Mouse (Mus musculus) MEL (cell line): ENCODE data around the gene Btn2a2. TPM values are rescaled to one million over a fixed set of nuclear protein-coding genes. Genes with fewer than 3 reads are reported as not detected.

Source experiments
- DNase-seq: peaks from one replicate; pipeline ENCODE4 v3.0.0; 2011; ENCODE audit warnings: low read depth, low spot score
- H3K27ac ChIP-seq: 2 replicates; pipeline ENCODE4 v1.5.1; 2012; ENCODE audit warnings: low read depth, mild to moderate bottlenecking, control low read depth, low read length, moderate library complexity; ENCODE audit not compliant: control insufficient read depth
- H3K27me3 ChIP-seq, 2 experiments: fragments of 150-350 bp in 1 of 2; sonication (generic) in 1 of 2; 2 replicates each; pipeline ENCODE4 v1.6.1; 2012; ENCODE audit warnings: low read length in 2 of 2, mild to moderate bottlenecking in 2 of 2, improper control_type of control experiment in 1 of 2, moderate library complexity in 1 of 2; ENCODE audit not compliant: insufficient read depth in 2 of 2, control insufficient read depth in 1 of 2
- H3K36me3 ChIP-seq, 2 experiments: 2 replicates each; pipeline ENCODE4 v1.6.1; 2012 to 2014; ENCODE audit warnings: low read length in 2 of 2, improper control_type of control experiment in 1 of 2, inconsistent platforms in 1 of 2, mild to moderate bottlenecking in 1 of 2; ENCODE audit not compliant: insufficient read depth in 2 of 2, control insufficient read depth in 1 of 2
- H3K4me1 ChIP-seq, 2 experiments: fragments of 150-350 bp in 1 of 2; sonication (generic) in 1 of 2; 2 replicates each; pipeline ENCODE4 v1.6.1; 2012; ENCODE audit warnings: low read length in 2 of 2, improper control_type of control experiment in 1 of 2, mild to moderate bottlenecking in 1 of 2; ENCODE audit not compliant: insufficient read depth in 2 of 2, control insufficient read depth in 1 of 2
- H3K4me3 ChIP-seq, 2 experiments: fragments of 150-350 bp in 1 of 2; sonication (generic) in 1 of 2; 2 replicates each; pipeline ENCODE4 v1.5.1; 2012; ENCODE audit warnings: low read depth in 2 of 2, low read length in 2 of 2, mild to moderate bottlenecking in 2 of 2, moderate library complexity in 2 of 2, control low read depth in 1 of 2, improper control_type of control experiment in 1 of 2; ENCODE audit not compliant: control insufficient read depth in 1 of 2, insufficient read depth in 1 of 2
- H3K79me2 ChIP-seq: 2 replicates; pipeline ENCODE4 v1.6.1; 2012; ENCODE audit warnings: mild to moderate bottlenecking, low read length, moderate library complexity; ENCODE audit not compliant: control insufficient read depth, poor library complexity, insufficient read depth
- H3K9ac ChIP-seq: 2 replicates; pipeline ENCODE4 v1.6.1; 2012; ENCODE audit warnings: low read depth, mild to moderate bottlenecking, control low read depth, low read length, moderate library complexity; ENCODE audit not compliant: control insufficient read depth, poor library complexity, severe bottlenecking
- H3K9me3 ChIP-seq: fragments of 150-350 bp; sonication (generic); replicated peaks from 2 replicates; pipeline ENCODE4 v1.6.1; 2012; ENCODE audit warnings: mild to moderate bottlenecking, low read length, improper control_type of control experiment, moderate library complexity; ENCODE audit not compliant: insufficient read depth
- BHLHE40 ChIP-seq: IDR thresholded peaks from 2 replicates; pipeline ENCODE4 v1.6.1; 2012; ENCODE audit warnings: low read depth, mild to moderate bottlenecking, inconsistent platforms, low read length, improper control_type of control experiment, borderline replicate concordance
- CHD2 ChIP-seq: IDR thresholded peaks from 2 replicates; pipeline ENCODE4 v1.6.1; 2011; ENCODE audit warnings: low read length, improper control_type of control experiment
- E2F4 ChIP-seq: IDR thresholded peaks from 2 replicates; pipeline ENCODE4 v1.6.1; 2011; ENCODE audit warnings: low read depth, low read length, improper control_type of control experiment, borderline replicate concordance
- ELF1 ChIP-seq: IDR thresholded peaks from 2 replicates; pipeline ENCODE4 v1.6.1; 2014; ENCODE audit warnings: low read depth, mild to moderate bottlenecking, inconsistent platforms, low read length, improper control_type of control experiment, moderate library complexity
- ETS1 ChIP-seq: IDR thresholded peaks from 2 replicates; pipeline ENCODE4 v1.6.1; 2012; ENCODE audit warnings: low read depth, mild to moderate bottlenecking, inconsistent platforms, low read length, improper control_type of control experiment, moderate library complexity
- HCFC1 ChIP-seq: IDR thresholded peaks from 2 replicates; pipeline ENCODE4 v1.6.1; 2012; ENCODE audit warnings: low read depth, mild to moderate bottlenecking, inconsistent platforms, low read length, improper control_type of control experiment, moderate library complexity
- KAT2A ChIP-seq: conservative IDR thresholded peaks from 2 replicates; pipeline ENCODE4 v1.6.1; 2012; ENCODE audit warnings: low read depth, low read length, improper control_type of control experiment, inconsistent platforms
- MAFK ChIP-seq: IDR thresholded peaks from 2 replicates; pipeline ENCODE4 v1.6.1; 2011; ENCODE audit warnings: low read depth, mild to moderate bottlenecking, low read length, improper control_type of control experiment, borderline replicate concordance
- MAX ChIP-seq: IDR thresholded peaks from 2 replicates; pipeline ENCODE4 v1.6.1; 2011; ENCODE audit warnings: low read length, improper control_type of control experiment
- MAZ ChIP-seq: IDR thresholded peaks from 2 replicates; pipeline ENCODE4 v1.6.1; 2012; ENCODE audit warnings: low read depth, mild to moderate bottlenecking, inconsistent platforms, low read length, improper control_type of control experiment
- MEF2A ChIP-seq: IDR thresholded peaks from 2 replicates; pipeline ENCODE4 v1.6.1; 2014; ENCODE audit warnings: low read depth, mild to moderate bottlenecking, inconsistent platforms, low read length, improper control_type of control experiment; ENCODE audit not compliant: poor library complexity, insufficient replicate concordance, severe bottlenecking; ENCODE audit errors: extremely low read depth
- NELFE ChIP-seq: IDR thresholded peaks from 2 replicates; pipeline ENCODE4 v1.6.1; 2011; ENCODE audit warnings: low read depth, low read length, improper control_type of control experiment
- POLR2AphosphoS2 ChIP-seq: IDR thresholded peaks from 2 replicates; pipeline ENCODE4 v1.6.1; 2011; ENCODE audit warnings: low read length, improper control_type of control experiment
- POLR2AphosphoS5 ChIP-seq: IDR thresholded peaks from 2 replicates; pipeline ENCODE4 v1.6.1; 2012; ENCODE audit warnings: low read depth, borderline replicate concordance, mild to moderate bottlenecking, inconsistent platforms, low read length, moderate library complexity, mixed read lengths
- RAD21 ChIP-seq: IDR thresholded peaks from 2 replicates; pipeline ENCODE4 v1.6.1; 2011; ENCODE audit warnings: mild to moderate bottlenecking, low read depth, low read length, improper control_type of control experiment
- RCOR1 ChIP-seq: IDR thresholded peaks from 2 replicates; pipeline ENCODE4 v1.6.1; 2012; ENCODE audit warnings: low read depth, mild to moderate bottlenecking, inconsistent platforms, low read length, improper control_type of control experiment
- SIN3A ChIP-seq: IDR thresholded peaks from 2 replicates; pipeline ENCODE4 v1.6.1; 2012; ENCODE audit warnings: low read length, improper control_type of control experiment, inconsistent platforms
- TCF12 ChIP-seq: IDR thresholded peaks from 2 replicates; pipeline ENCODE4 v1.6.1; 2014; ENCODE audit warnings: low read depth, mild to moderate bottlenecking, inconsistent platforms, low read length, improper control_type of control experiment, moderate library complexity
- USF1 ChIP-seq: IDR thresholded peaks from 2 replicates; pipeline ENCODE4 v1.6.1; 2014; ENCODE audit warnings: low read depth, mild to moderate bottlenecking, inconsistent platforms, low read length, improper control_type of control experiment, moderate library complexity
- USF2 ChIP-seq, 2 experiments: IDR thresholded peaks; 2 replicates each; pipeline ENCODE4 v1.6.1; 2011 to 2012; ENCODE audit warnings: improper control_type of control experiment in 2 of 2, low read length in 2 of 2, borderline replicate concordance in 1 of 2, inconsistent platforms in 1 of 2, low read depth in 1 of 2, mild to moderate bottlenecking in 1 of 2; ENCODE audit not compliant: insufficient read depth in 1 of 2
- ZC3H11A ChIP-seq: IDR thresholded peaks from 2 replicates; pipeline ENCODE4 v1.6.1; 2012; ENCODE audit warnings: low read depth, mild to moderate bottlenecking, inconsistent platforms, low read length, improper control_type of control experiment
- polyA plus RNA-seq, 2 experiments: library from polyadenylated mRNA; stranded (reverse) in 1 of 2; unstranded in 1 of 2; fragments of >175 nt in 1 of 2; fragments of >200 nt in 1 of 2; gene quantifications; 2 replicates each; pipeline versions ENCODE4 v1.2.1 to v1.2.4; 2012; ENCODE audit warnings: low replicate concordance in 2 of 2, low read depth in 1 of 2; ENCODE audit not compliant: insufficient read length in 2 of 2, insufficient read depth in 1 of 2, missing spikeins in 1 of 2
- total RNA-seq: library from RNA; depleted of rRNA; stranded (reverse); fragments of 300-350 nt; gene quantifications from 2 replicates; pipeline ENCODE4 v1.2.3, GENCODE M21; 2012; rRNA removed

Btn2a2 gene
- not detected in 2 replicates for total RNA-seq
- not detected for polyA plus RNA-seq

DNA sequence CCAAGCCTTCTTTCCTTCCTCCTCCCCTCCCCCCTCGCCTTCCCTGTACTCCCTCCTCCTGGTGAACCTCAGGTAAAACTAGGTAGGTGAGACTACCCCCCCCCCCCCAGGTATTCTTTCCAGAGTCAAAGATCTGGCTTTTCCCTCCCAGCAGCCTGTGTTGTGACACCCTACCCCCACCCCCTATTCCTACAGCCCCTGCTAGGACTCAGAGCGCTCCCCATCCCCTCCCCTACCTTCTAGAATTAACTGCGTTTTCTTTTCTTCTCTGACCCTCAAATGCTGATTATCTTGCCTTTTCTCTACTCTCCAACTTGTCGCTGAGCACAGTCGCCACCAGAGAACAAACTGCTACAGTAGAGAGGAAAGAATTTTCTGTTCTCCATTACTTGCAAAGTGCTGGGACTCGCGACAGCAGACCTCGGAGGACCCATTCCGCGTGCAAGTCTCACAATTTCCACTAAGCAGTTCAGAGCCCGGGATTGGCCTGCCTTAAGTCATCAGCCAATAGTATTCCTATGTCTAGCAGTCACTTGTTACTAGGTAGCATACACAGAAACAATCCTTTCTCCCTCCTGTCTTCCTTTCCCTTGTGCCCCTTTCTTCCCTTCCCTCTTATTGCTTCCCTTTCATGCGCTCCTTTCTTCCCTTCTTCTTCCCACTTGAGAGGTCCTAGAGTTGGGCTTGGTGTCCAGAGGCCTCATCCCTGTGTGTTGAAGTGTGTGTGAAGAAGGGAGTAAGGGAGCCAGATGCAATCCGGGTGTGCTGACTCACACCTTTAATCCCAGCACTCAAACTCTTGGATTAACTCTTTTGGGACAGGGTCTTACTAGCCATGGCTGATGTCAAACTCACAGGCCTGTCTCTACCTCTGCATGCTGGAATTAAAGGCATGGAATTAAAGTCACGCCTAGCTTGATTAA, at the start of gene Btn2a2:
TSS of gene Btn2a2 (minus strand) at position 458 of the 923 bp plus-strand sequence.
- no peaks in the 10 kb centered on the region for H3K79me2 ChIP-seq
- TF ChIP-seq RCOR1 = no peak
- peak; percentile 77 for TF ChIP-seq MAX
- no peak for TF ChIP-seq RAD21
- no peak for TF ChIP-seq NELFE
- TF ChIP-seq HCFC1 = no peak
- peak; percentile 92 for TF ChIP-seq CHD2
- TF ChIP-seq USF1 = no peak
- no peak for TF ChIP-seq TCF12
- no peak for TF ChIP-seq SIN3A
- no peak for TF ChIP-seq USF2 (IDR thresholded peaks at IDR 0.05; ENCODE audit: borderline replicate concordance in 1 of 2, insufficient read depth in 1 of 2, low read depth in 1 of 2, low read length in 2 of 2)
- no peak for TF ChIP-seq POLR2AphosphoS5
- no peak for TF ChIP-seq MAFK
- TF ChIP-seq BHLHE40 = no peak
- peaks cover 0 to 13% of the 10 kb centered on the region in 2 experiments; a peak in 2 of 4 replicates for H3K36me3 ChIP-seq
- H3K9ac ChIP-seq = no peak within 1 kb of the TSS
- DNase-seq = peak; percentile 80
- no peaks in the 10 kb centered on the region for H3K9me3 ChIP-seq
- H3K27ac ChIP-seq = no peak within 1 kb of the TSS
- peaks cover 4 to 7% of the 10 kb centered on the region in 2 experiments for H3K4me1 ChIP-seq
- no peak within 1 kb of the TSS; a peak in 1 of 4 replicates for H3K4me3 ChIP-seq
- peaks cover 0 to 3% of the 10 kb centered on the region in 2 experiments; a peak in 2 of 4 replicates for H3K27me3 ChIP-seq

DNA sequence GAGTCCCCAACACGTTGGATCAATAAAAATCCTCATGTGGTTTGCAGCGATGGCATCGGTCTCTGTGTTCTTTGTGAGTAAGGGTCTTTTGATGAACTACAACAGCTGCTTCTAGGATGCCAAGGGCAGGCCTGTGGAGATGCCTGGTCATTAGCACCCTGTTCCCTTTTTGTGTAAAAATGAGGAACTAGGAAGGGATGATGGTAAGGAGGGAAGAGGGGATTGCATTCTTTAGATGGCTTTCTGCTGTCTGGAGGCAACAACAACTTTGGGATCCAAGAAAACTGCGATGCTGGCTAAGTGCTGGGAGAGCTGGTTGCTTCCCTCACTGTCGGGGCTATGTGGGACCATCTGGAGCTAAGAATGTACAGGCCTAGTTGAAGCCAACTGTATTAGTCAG, 49.6 kb upstream of the Btn2a2 start:
- no peak for TF ChIP-seq POLR2AphosphoS5
- no peak for TF ChIP-seq E2F4
- no peak for TF ChIP-seq MAZ
- TF ChIP-seq ETS1 = no peak
- no peak for TF ChIP-seq MEF2A
- TF ChIP-seq KAT2A = no peak
- no peak for TF ChIP-seq ELF1
- TF ChIP-seq POLR2AphosphoS2 = no peak
- no peak for TF ChIP-seq ZC3H11A
- TF ChIP-seq USF2 (IDR thresholded peaks at IDR 0.05; ENCODE audit: borderline replicate concordance in 1 of 2, insufficient read depth in 1 of 2, low read depth in 1 of 2, low read length in 2 of 2) = no peak
- TF ChIP-seq, all 39 proteins: peak for 0
- Histone ChIP-seq H3K4me3 (no peak overlapping the region), H3K27ac (no peak overlapping the region), H3K9ac (no peak overlapping the region), H3K79me2 (peaks cover 4% of the 10 kb centered on the region; the same call in 1 of the 2 replicates), H3K27me3 (no peaks in the 10 kb centered on the region), H3K9me3 (no peaks in the 10 kb centered on the region), H3K4me1 (peaks cover 2 to 4% of the 10 kb centered on the region in 2 experiments; a peak in 3 of 4 replicates), H3K36me3 (peaks cover 0 to 20% of the 10 kb centered on the region in 2 experiments; a peak in 2 of 4 replicates)
- DNase-seq = peak; percentile 58
